Mouse (Mus musculus): Measurements from ENCODE around the gene Tcea3.

Tcea3 gene

GRCm38 (mm10) chr4:136247729-136248463 is at the start of gene Tcea3:
Tcea3 (plus strand) TSS chr4:136247729.
- in situ Hi-C loops (cut with MboI, MseI), result no loop called here

- in situ Hi-C loops (cut with MboI, MseI), result loop anchor here (5.0 kb wide), 1 partner anchor 37 kb away; no protein-coding TSS in a partner anchor
Observed at GRCm38 (mm10) chr4:136198846-136199245, 48.7 kb upstream of the Tcea3 start.

GRCm38 (mm10) chr4:136199562-136200292 is 47.8 kb upstream of the Tcea3 start:
- in situ Hi-C loops (cut with MboI, MseI), result loop anchor here (5.0 kb wide), 1 partner anchor 37 kb away; no protein-coding TSS in a partner anchor

GRCm38 (mm10) chr4:136202509-136202908 is 45.0 kb upstream of the Tcea3 start:
- in situ Hi-C loops (cut with MboI, MseI), result no loop called here

- in situ Hi-C loops (cut with MboI, MseI), result no loop called here
Observed at GRCm38 (mm10) chr4:136204775-136205174, 42.8 kb upstream of the Tcea3 start.

- in situ Hi-C loops (cut with MboI, MseI), result no loop called here
Observed at GRCm38 (mm10) chr4:136206033-136206893, 41.3 kb upstream of the Tcea3 start, which contains the start of gene Asap3. Asap3 (plus strand) TSS chr4:136206365.

GRCm38 (mm10) chr4:136206943-136207342 is 40.6 kb upstream of the Tcea3 start:
- in situ Hi-C loops (cut with MboI, MseI), result no loop called here

- in situ Hi-C loops (cut with MboI, MseI), result loop anchor here (10.0 kb wide), 1 partner anchor 566 kb away; no protein-coding TSS in a partner anchor
Observed at GRCm38 (mm10) chr4:136210931-136211330, 36.6 kb upstream of the Tcea3 start.

GRCm38 (mm10) chr4:136213629-136214028 is 33.9 kb upstream of the Tcea3 start:
- in situ Hi-C loops (cut with MboI, MseI), result loop anchor here (10.0 kb wide), 1 partner anchor 569 kb away; no protein-coding TSS in a partner anchor

- in situ Hi-C loops (cut with MboI, MseI), result loop anchor here (10.0 kb wide), 1 partner anchor 570 kb away; no protein-coding TSS in a partner anchor
Observed at GRCm38 (mm10) chr4:136214828-136215227, 32.7 kb upstream of the Tcea3 start.

GRCm38 (mm10) chr4:136215576-136215975 is 32.0 kb upstream of the Tcea3 start:
- in situ Hi-C loops (cut with MboI, MseI), result loop anchor here (10.0 kb wide), 1 partner anchor 571 kb away; no protein-coding TSS in a partner anchor

GRCm38 (mm10) chr4:136217063-136217462 is 30.5 kb upstream of the Tcea3 start:
- in situ Hi-C loops (cut with MboI, MseI), result loop anchor here (10.0 kb wide), 1 partner anchor 572 kb away; no protein-coding TSS in a partner anchor

GRCm38 (mm10) chr4:136218595-136219214 is 28.8 kb upstream of the Tcea3 start:
- in situ Hi-C loops (cut with MboI, MseI), result loop anchor here (10.0 kb wide), 1 partner anchor 574 kb away; no protein-coding TSS in a partner anchor

GRCm38 (mm10) chr4:136220133-136220775 is 27.3 kb upstream of the Tcea3 start:
- in situ Hi-C loops (cut with MboI, MseI), result no loop called here

GRCm38 (mm10) chr4:136223549-136224239 is 23.8 kb upstream of the Tcea3 start:
- in situ Hi-C loops (cut with MboI, MseI), result no loop called here

GRCm38 (mm10) chr4:136224240-136224559 is 23.3 kb upstream of the Tcea3 start:
- in situ Hi-C loops (cut with MboI, MseI), result no loop called here

GRCm38 (mm10) chr4:136224677-136225460 is 22.7 kb upstream of the Tcea3 start:
- in situ Hi-C loops (cut with MboI, MseI), result no loop called here

- in situ Hi-C loops (cut with MboI, MseI), result no loop called here
Observed at GRCm38 (mm10) chr4:136227408-136227807, 20.1 kb upstream of the Tcea3 start.

GRCm38 (mm10) chr4:136228640-136229039 is 18.9 kb upstream of the Tcea3 start:
- in situ Hi-C loops (cut with MboI, MseI), result no loop called here
